Mouse (Mus musculus): ENCODE results near the gene Zfp14. TPM values are rescaled to one million over a fixed set of nuclear protein-coding genes. Genes with fewer than 3 reads are reported as not detected.

Zfp14 gene
- polyA plus RNA-seq, 1 experiment from 2014 or later = 4.8 TPM

- H3K4me2 ChIP-seq (ENCODE audit: low read length) = no peak overlapping the region
- no peaks in the 10 kb centered on the region for H3K27me3 ChIP-seq (ENCODE audit: control insufficient read depth, insufficient read depth, low read length)
- ATAC-seq (ENCODE audit: insufficient number of reproducible peaks, insufficient read depth, low FRiP score, low read depth) = no peak
- WGBS = 83% methylated on average over 11 of the region's 11 CpGs
- no peaks in the 10 kb centered on the region for H3K9me3 ChIP-seq (ENCODE audit: control insufficient read depth, low read length)
- no peak overlapping the region for H3K9ac ChIP-seq (ENCODE audit: low read length)
- no peak overlapping the region for H3K27ac ChIP-seq (replicated peaks in 1 of 2; ENCODE audit: control insufficient read depth in 1 of 2, insufficient read depth in 1 of 2, low read depth in 2 of 2, low read length in 2 of 2)
- no peak overlapping the region for H3K4me3 ChIP-seq (ENCODE audit: control insufficient read depth in 1 of 2, insufficient read depth in 1 of 2, low read depth in 1 of 2, low read length in 2 of 2)
- peaks cover 81% of the 10 kb centered on the region for H3K36me3 ChIP-seq (ENCODE audit: control insufficient read depth, insufficient read depth, low read length)
- peaks cover 4 to 14% of the 10 kb centered on the region in 2 experiments; a peak in 3 of 4 replicates for H3K4me1 ChIP-seq (ENCODE audit: control insufficient read depth in 2 of 2, insufficient read depth in 2 of 2, low read length in 2 of 2)
These were observed 62.1 kb downstream of the Zfp14 start for GRCm38 (mm10) chr7:29989031-29989430.

GRCm38 (mm10) chr7:29987551-29987950, 63.6 kb downstream of the Zfp14 start:
- no peaks in the 10 kb centered on the region for H3K27me3 ChIP-seq (ENCODE audit: control insufficient read depth, insufficient read depth, low read length)
- WGBS = 87% methylated on average over 5 of the region's 5 CpGs
- H3K9ac ChIP-seq (ENCODE audit: low read length) = no peak overlapping the region
- H3K4me3 ChIP-seq (ENCODE audit: control insufficient read depth in 1 of 2, insufficient read depth in 1 of 2, low read depth in 1 of 2, low read length in 2 of 2) = no peak overlapping the region
- H3K9me3 ChIP-seq (ENCODE audit: control insufficient read depth, low read length) = no peaks in the 10 kb centered on the region
- H3K4me1 ChIP-seq (ENCODE audit: control insufficient read depth in 2 of 2, insufficient read depth in 2 of 2, low read length in 2 of 2) = peaks cover 7 to 19% of the 10 kb centered on the region in 2 experiments
- H3K4me2 ChIP-seq (ENCODE audit: low read length) = no peak overlapping the region
- ATAC-seq (ENCODE audit: insufficient number of reproducible peaks, insufficient read depth, low FRiP score, low read depth) = no peak
- H3K27ac ChIP-seq (replicated peaks in 1 of 2; ENCODE audit: control insufficient read depth in 1 of 2, insufficient read depth in 1 of 2, low read depth in 2 of 2, low read length in 2 of 2) = no peak overlapping the region
- peaks cover 68% of the 10 kb centered on the region for H3K36me3 ChIP-seq (ENCODE audit: control insufficient read depth, insufficient read depth, low read length)

Small RNA genes lying within 50 kb of the gene (microRNA-seq; reads per million reads assigned to microRNA genes)
- gene Gm23368 = not detected

Other genes with a start within 250 kb of the Zfp14 start
- gene Zfp790, start 235.3 kb downstream of the Zfp14 start, polyA plus RNA-seq (2014; fragmentation: Nextera tagmentation; extraction: Ambion mirVana) = 10.4 and 12.0 TPM in 2 replicates
- 1.8 and 2.3 TPM in 2 replicates for gene Zfp940, start 197.7 kb downstream of the Zfp14 start, polyA plus RNA-seq (2014; fragmentation: Nextera tagmentation; extraction: Ambion mirVana)
- 3.8 and 4.0 TPM in 2 replicates for gene Zfp420, start 191.4 kb downstream of the Zfp14 start, polyA plus RNA-seq (2014; fragmentation: Nextera tagmentation; extraction: Ambion mirVana)
- gene Zfp27, start 144.8 kb downstream of the Zfp14 start, polyA plus RNA-seq (2014; fragmentation: Nextera tagmentation; extraction: Ambion mirVana) = 8.7 and 9.2 TPM in 2 replicates
- 4.1 and 4.2 TPM in 2 replicates for gene Zfp383, start 143.2 kb downstream of the Zfp14 start, polyA plus RNA-seq (2014; fragmentation: Nextera tagmentation; extraction: Ambion mirVana)
- gene Zfp74, start 97.3 kb downstream of the Zfp14 start, polyA plus RNA-seq (2014; fragmentation: Nextera tagmentation; extraction: Ambion mirVana) = 8.0 and 8.6 TPM in 2 replicates
- gene Zfp568, start 67.4 kb downstream of the Zfp14 start, polyA plus RNA-seq (2014; fragmentation: Nextera tagmentation; extraction: Ambion mirVana) = 23.7 and 27.4 TPM in 2 replicates
- gene Zfp82, start 21.5 kb upstream of the Zfp14 start, polyA plus RNA-seq (2014; fragmentation: Nextera tagmentation; extraction: Ambion mirVana) = 4.2 and 4.8 TPM in 2 replicates
- gene Gm26920, start 39.0 kb upstream of the Zfp14 start, polyA plus RNA-seq (2014; fragmentation: Nextera tagmentation; extraction: Ambion mirVana) = 0.70 TPM in 1 of 2 replicates, not detected in the other
- 5.2 and 6.4 TPM in 2 replicates for gene Zfp566, start 39.1 kb upstream of the Zfp14 start, polyA plus RNA-seq (2014; fragmentation: Nextera tagmentation; extraction: Ambion mirVana)
- 85.2 and 91.3 TPM in 2 replicates for gene Zfp260, start 43.4 kb upstream of the Zfp14 start, polyA plus RNA-seq (2014; fragmentation: Nextera tagmentation; extraction: Ambion mirVana)
- 6.4 and 8.5 TPM in 2 replicates for gene Zfp382, start 70.6 kb upstream of the Zfp14 start, polyA plus RNA-seq (2014; fragmentation: Nextera tagmentation; extraction: Ambion mirVana)
- gene Zfp146, start 118.4 kb upstream of the Zfp14 start, polyA plus RNA-seq (2014; fragmentation: Nextera tagmentation; extraction: Ambion mirVana) = 7.2 and 9.0 TPM in 2 replicates
- 544 and 589 TPM in 2 replicates for gene Cox7a1, start 132.8 kb upstream of the Zfp14 start, polyA plus RNA-seq (2014; fragmentation: Nextera tagmentation; extraction: Ambion mirVana)
- gene Capns1, start 147.4 kb upstream of the Zfp14 start, polyA plus RNA-seq (2014; fragmentation: Nextera tagmentation; extraction: Ambion mirVana) = 63.0 and 73.7 TPM in 2 replicates
- gene Polr2i, start 180.6 kb upstream of the Zfp14 start, polyA plus RNA-seq (2014; fragmentation: Nextera tagmentation; extraction: Ambion mirVana) = 126 and 145 TPM in 2 replicates
- gene Tbcb, start 180.9 kb upstream of the Zfp14 start, polyA plus RNA-seq (2014; fragmentation: Nextera tagmentation; extraction: Ambion mirVana) = 137 and 144 TPM in 2 replicates
- not detected in 2 replicates for gene Ovol3, start 184.3 kb upstream of the Zfp14 start, polyA plus RNA-seq (2014; fragmentation: Nextera tagmentation; extraction: Ambion mirVana)
- 0.35 and 0.72 TPM in 2 replicates for gene Thap8, start 228.7 kb upstream of the Zfp14 start, polyA plus RNA-seq (2014; fragmentation: Nextera tagmentation; extraction: Ambion mirVana)
- 8.7 and 9.4 TPM in 2 replicates for gene Wdr62, start 229.0 kb upstream of the Zfp14 start, polyA plus RNA-seq (2014; fragmentation: Nextera tagmentation; extraction: Ambion mirVana)
- gene Clip3, start 240.3 kb upstream of the Zfp14 start, polyA plus RNA-seq (2014; fragmentation: Nextera tagmentation; extraction: Ambion mirVana) = 10.1 and 12.8 TPM in 2 replicates